Mouse (Mus musculus): ENCODE measurements around the gene Brd4.

Gene Brd4

DNA sequence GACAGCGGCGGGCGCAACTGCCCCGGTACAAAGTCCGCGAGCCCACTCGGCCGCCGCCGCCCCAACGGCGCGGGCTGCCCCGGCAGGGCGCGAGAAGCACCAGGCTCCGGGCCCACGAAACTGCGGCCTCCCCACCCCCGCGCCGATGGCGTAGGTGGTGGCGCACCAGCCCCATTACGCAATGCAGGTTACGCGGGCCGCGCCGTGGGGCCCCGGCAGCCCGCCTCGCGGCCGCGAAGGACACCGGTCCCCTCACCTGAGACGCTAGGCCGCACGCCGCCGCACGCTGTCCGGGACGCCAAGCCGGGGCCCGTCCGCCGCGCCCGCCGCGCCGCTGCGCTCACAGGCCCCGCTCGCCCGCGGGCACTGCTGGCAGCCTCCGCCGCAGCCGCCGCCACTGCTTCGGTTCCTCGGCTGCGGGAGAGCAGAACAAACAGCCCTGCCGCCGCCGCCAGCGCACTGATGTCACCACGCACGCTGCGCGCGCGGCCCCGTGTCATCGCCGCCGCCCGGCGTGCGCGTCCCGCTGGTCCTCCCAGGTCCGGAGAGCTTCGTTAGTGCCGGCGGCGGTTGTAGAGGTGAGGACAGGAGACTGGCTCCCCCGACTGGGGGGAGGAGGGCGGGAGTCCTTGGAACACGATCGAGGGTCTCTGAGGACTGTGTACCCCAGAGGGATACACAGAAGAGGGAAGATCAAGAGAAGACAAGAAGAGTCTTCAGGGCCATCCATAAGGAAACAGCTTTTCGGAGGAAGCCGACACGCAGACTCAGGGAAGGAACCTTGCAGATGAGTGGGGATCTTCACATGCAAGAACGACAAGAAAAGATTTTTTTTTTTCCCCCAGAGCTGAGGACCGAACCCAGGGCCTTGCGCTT lies at the start of gene Brd4:
Gene Brd4 (minus strand): TSS at position 461 of the 876 bp plus-strand sequence.
- peak; percentile 91 for DNase-seq (ENCODE audit: low read depth)

DNA sequence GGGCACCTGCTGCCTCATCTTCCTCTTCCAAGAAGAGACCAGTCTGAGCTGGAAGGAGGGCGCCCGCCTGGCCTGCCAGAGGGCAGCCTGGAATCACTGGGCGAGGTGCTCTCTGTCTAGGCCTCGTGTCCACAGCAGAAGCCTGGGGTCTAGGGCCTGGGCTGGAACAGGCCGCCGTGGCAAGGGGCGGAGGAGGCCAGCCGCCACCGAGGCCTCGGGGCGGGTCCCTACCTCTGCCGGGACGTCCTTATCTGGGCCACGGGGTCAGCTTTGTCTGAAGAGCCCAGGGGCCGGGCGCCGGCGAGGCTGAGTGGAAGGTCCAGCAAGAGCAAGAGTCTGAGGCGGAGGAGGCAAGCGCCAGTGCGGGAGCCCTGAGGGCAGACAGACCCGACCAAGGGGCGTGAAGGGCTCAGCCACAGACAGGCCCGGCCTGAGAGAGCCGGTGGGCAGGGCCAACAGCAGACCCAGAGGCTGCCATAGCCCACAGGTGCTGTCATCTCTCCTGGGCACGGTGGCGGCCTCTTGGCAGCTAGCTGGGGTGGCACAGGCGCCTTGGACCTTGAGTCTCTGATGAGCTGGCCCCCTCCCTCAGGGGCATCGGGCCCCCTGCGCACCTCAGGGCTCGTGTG lies 49.3 kb upstream of the Brd4 start:
- DNase-seq (ENCODE audit: low read depth) = no peak

DNA sequence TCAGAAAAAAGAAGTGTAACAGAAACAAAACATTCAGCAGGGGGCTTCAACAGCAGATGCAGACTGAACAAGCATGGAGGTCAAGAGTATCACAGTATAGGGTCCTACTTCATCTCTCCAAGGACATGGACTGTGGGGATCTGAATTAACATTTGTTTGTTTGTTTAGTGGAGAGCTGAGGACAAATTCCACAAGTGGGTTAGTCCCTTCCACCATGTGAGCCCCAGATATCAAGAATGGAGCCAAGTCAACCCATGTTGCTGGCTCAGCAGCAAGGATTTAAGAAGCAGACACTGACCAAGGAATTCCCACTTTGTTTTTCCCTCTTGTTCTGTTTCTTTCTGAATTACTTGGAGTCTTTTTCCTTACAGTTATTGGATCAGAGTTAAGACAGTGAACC lies 43.0 kb upstream of the Brd4 start:
- DNase-seq (ENCODE audit: low read depth) = no peak

DNA sequence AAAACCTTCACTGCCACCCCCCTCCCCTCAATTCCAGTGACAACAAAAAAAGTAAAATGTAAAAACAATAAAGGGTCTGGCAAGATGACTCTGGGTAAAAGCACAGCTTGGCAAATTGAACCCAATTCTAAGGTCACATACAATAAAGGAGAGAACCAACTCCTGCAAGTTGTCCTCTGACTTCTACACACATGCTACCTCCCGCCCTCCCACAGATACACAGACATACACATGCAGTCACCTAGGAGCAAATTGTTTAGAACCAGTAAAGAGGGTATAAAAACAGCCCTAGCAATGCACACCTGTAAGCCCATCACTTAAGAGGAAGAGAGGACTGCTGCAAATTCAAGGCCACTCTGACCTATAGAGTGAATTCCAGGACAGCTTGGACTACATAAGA lies 38.3 kb upstream of the Brd4 start:
- no peak for DNase-seq (ENCODE audit: low read depth)

DNA sequence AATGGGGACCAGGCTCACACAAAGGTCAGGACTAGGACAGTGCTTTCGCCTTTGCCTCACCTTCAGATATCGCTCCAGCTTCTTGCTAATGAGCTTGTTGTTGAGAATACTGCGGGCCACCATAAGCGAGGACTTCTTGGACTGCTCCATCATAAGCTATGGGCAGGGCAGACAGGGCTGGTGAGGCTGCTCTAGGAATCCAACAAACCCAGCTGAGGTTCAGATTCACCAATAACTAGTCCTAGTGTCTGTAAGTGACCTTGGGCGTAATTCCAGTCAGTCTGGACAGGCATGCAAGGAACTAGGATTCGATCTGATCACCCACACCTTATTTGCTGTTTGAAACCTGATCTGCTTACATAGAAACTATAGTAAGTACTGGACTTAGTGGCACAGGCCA lies 37.3 kb upstream of the Brd4 start:
- no peak for DNase-seq (ENCODE audit: low read depth)

DNA sequence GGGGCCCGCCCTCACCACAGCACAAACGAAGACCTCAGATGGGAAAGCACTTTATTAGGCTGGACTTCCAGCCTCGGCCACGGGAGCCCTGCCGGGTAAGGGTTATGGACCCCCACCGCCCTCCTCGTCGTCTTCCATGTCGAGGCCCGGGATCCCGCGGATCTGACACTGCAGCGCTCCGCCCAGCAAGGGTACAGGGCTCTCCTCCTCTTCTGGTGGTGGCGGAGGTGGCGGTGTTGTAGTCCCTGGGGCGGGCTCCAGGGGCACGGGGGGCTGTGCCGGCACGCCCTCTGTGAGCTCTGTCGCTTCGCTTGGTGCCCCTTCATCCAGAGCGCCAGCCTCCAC lies 36.8 kb upstream of the Brd4 start:
- DNase-seq (ENCODE audit: low read depth) = no peak

DNA sequence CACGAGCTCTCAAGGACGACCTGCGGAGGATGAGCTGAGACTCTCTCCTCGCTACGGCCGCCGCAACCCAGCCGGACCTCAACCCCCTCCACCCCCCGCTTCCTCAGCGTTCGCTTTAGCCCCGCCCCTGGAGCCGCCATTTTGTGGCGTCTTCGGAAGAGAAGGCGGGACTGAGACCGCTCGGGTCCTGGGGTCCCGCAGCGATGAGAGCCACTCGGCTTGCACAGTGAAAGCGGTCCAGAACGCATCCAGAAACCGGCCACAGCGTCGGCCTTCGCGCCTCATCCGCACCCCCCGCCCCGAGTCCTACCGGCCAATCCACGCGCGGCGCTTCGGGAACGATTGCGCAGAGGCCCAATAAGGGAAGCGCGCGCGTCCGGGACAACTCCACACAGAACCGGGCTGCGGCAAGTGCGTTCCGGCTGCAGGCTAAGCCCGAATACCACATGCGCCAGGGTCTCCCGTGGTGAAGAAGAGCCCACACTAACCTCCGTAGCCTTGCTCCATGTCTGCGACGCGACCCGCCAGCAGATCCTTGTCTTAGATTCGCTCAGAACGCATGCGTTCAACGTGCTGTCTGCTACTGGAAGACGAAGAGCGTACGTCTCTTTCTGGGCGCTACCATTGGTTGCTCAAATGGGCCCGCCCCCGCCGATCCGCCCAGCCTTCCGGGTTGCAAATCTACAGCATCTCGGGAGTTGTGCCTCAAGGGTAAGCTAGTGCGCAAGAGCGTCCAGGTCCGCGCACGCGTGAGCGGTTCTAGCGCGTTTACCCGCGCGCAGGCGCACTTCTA lies 36.3 kb upstream of the Brd4 start, which contains the start of gene Akap8:
Gene Akap8 (minus strand): TSS at position 642 of the 793 bp plus-strand sequence.
- peak; percentile 98 for DNase-seq (ENCODE audit: low read depth)

DNA sequence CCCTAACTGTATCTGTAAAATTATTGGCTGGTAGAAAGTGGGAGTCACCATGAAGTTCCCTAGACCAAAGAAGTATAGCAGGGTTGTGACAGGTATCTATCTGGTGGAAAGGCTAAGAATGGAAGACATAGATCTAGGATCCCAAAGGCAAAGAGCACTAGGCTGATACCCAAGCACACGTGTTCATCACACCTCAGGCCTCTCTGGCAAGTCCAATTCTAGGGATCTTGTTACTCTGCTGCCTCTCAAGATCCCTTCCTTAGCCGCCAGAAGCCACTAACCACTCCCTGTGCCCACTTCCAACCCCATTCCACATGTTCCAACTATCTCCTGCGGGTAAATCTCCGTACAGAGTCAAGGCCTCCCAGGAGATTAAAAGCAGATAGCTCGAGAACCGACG lies 35.4 kb upstream of the Brd4 start:
- DNase-seq (ENCODE audit: low read depth) = no peak

DNA sequence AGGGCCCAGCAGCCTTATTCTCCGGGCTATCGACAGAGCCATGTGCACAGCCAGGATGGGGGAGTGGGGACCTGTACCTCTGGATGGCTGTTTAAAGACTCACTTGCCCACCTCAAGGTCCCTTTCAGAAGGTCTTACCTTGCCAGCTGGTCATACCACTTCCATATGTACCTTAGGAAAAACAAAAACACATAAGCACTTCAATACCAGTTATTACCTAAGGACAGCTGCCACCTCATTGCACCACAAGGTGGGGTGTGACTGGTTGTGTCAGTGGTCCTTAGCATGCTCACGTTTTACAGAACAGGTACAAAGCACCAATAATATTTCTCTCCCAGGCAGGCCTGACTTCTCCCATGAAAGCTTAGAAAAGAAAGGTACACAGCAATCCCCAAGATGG lies 33.2 kb upstream of the Brd4 start:
- DNase-seq (ENCODE audit: low read depth) = no peak

DNA sequence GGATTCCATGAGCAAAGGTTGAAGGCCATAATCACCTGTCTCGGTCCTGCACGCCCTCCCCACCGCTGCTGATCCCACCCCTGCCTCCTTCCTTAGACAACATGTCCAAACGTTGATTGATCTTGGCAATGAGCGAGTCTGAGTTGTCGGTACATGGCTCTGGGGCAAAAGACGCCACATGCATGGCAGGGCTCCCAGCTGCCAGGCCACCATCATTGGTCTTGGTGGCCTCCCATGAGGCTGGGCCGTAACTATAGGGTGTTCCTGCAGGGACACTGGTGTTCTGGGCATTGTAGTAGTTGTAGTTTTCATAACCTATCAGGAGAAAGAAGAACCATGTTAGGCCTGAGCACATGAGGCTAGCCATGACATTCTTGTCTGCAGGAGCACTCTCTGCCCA lies 32.5 kb upstream of the Brd4 start:
- DNase-seq (ENCODE audit: low read depth) = no peak

DNA sequence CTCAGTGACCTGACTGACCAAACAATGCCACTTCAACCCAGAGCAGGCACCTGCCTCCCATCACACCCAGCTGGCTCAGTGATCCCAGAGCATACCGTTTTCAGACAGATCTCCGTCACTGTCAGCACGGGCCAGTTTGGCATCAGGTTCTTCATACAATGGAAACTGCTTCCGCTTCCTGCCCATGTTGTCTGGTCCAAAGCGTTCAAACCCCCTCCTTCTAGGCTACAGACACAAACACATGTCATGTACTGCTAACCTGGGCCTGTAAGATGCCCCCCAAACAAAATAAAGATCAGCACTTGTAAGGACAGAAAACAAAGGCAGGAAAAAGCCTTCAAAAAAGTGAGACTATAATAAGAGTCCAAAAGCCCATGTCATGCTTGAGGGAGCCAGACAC lies 31.0 kb upstream of the Brd4 start:
- DNase-seq (ENCODE audit: low read depth) = no peak

DNA sequence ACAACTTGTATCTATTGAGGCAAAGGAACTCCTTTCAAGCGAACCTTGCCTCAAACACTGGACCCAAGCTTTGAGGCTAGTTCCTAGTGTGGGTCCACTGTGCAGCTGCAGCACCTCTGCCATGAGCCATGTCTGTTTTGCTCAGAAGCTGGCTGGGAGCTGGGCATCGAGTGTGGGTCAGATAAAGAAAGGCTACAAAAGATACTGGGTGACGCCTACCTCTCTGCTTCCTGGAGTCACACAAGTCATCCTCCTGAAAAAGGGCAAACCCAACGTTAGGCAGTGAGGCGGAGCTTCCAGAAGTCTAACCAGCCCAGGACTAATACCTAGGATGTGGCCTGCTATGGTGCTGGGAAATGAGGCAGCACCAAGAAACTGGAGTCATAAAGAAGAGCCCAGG lies 29.4 kb upstream of the Brd4 start:
- no peak for DNase-seq (ENCODE audit: low read depth)

DNA sequence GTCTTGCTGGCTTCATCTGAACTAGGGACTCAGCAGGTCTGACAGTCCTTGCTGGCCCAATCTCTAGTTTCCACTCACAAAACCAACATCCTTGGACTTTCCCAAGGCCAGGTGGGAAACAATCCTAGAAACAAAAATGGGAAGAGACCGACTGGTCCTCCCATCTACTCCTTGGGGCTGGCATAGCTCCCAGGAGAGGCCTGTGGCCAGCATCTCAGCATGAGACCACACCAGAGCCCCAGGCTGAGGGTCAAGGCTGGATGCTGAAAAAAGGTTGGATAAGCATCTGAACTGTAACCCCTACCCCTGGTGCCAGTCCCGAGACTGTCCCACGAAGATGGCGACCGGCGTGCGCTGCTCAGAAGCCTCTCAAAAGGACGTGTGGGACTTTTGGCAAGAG lies 28.3 kb upstream of the Brd4 start:
- DNase-seq (ENCODE audit: low read depth) = no peak

DNA sequence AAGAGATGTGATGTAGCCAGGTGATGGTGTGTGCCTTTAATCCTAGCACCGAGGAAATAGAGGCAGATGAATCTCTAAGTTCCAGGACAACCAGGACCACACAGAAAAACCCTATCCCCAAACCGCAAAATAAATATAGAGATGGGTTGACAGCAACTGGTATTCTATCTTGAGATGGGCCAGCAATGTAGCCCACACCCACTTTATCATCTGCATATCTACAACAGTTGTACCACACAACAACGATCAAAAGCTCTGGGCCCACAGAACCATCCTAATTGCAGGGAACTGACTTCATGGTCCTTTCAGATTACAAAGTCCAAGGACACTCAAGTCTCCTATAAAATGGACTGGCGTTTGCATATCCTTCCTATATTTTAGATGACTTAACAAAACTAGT lies 23.4 kb upstream of the Brd4 start:
- no peak for DNase-seq (ENCODE audit: low read depth)

DNA sequence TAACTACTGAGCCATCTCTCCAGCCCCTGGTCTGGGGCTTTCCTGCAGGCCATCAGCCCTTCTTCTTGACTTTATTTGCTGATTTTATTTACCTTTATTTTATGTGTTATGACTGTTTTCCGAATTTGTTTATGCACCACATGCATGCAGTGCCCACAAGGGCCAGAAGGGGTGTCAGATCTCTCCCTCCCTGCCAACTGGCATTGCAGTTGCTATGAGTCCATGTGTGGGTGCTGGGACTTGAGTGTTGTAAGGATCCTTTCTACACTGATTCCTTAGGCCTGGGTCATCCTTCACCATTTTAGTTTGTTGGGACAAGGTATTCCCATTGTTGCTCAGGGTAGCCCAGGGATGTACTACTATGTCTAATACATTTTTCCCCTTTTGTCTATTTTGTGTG lies 13.6 kb upstream of the Brd4 start:
- DNase-seq (ENCODE audit: low read depth) = no peak

DNA sequence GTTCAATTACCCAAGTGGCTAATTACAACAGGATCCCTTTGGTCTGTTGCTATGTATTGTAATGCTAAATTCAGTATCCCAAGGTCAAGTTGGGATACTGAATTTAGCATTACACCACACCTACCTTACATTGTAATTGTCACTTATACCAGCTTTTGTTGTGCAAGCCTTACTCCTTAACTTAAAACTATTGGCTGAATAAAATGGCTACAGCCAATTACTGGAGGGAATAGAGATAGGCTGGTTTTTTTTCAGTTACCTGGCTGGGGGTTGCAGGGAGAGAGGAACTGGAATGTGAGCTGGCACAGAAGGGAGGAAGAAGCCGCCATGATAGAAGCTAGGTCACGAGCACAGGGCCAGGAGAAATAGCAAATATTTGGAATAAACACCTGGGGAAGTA lies 11.4 kb upstream of the Brd4 start:
- no peak for DNase-seq (ENCODE audit: low read depth)

DNA sequence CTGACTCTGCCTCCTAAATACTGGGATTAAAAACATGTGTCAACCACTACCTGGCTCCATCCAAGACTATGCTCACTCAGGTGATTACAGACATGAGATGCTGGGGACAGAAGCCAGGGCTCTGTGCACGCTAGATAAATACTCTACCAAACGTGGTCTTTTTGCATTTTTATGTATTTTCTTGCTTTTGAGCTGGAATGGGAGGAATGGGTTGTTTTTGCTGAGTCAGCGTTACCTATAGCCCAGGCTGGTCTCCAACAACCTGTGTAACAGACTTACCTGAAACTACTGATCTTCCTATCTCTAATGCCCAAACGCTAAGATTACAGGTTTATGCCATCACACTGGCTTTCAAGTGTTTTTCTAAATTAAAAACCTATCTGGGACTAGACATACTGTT lies 10.6 kb upstream of the Brd4 start:
- no peak for DNase-seq (ENCODE audit: low read depth)

DNA sequence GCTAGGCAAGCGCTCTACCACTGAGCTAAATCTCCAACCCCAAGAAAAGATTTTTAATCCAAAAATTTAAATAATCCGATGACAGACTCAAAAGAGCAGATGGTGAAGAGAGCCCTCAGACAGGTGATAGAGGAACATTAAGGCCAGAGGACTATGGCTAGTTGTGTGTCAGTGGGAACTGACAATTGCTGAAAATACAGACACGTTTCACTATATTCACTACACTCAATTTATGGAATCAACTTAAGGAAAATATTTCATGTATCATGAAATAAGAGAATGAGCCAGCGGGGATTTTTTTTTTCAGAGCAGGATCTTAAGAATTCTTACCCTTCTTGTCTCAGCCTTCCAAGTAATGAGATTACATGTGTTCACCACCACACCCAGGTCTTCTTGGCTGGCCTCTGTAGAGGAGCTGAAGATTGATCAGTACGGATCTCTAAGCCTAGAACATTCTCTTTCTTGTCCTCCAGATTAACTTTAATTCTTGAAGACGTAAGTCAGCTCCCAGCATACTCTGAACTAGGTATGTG lies 682 bp upstream of the Brd4 start:
- peak; percentile 28 for DNase-seq (ENCODE audit: low read depth)

DNA sequence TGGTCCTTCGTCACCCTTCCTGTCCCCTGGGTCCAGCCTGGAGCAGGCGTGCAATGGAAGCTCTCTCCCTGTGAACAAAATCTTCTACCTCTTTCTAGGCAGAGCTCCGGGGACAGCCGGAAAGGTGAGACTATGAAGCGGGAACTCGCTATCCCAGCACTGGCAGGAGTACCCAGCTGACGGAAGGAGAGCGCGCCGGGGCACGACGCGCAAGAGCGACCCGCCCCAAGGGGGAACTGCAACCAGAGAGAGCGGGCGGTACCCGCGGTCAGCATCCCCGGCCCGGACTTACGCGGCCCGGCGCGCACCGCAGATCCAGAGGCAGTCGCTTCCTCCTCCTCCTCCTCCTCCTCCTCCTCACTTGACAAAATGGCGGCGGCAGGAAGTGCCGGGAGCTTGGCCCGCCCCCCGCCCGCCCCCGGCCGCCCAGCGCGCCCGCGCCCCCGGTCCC lies 726 bp downstream of the Brd4 start:
- peak; percentile 82 for DNase-seq (ENCODE audit: low read depth)

DNA sequence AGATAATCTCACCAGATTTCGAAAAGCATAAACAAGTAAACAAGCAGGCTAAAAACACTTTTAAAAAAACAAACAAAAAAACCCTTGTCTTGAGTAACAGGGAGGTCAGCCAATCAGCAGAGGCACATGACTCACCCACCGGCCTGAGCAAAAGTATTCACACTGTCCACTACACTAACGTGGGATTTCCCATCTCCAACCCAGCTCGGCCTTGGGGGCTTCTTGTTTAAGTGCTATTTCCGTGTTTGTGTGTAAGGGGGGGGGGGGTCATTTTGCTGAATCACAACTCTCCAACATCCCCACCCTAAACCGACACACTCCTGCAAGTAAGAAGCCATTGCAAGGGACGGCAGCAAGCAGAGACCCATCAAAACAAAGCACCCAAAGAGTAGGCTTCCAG lies 1.2 kb downstream of the Brd4 start:
- DNase-seq (ENCODE audit: low read depth) = peak; percentile 40

DNA sequence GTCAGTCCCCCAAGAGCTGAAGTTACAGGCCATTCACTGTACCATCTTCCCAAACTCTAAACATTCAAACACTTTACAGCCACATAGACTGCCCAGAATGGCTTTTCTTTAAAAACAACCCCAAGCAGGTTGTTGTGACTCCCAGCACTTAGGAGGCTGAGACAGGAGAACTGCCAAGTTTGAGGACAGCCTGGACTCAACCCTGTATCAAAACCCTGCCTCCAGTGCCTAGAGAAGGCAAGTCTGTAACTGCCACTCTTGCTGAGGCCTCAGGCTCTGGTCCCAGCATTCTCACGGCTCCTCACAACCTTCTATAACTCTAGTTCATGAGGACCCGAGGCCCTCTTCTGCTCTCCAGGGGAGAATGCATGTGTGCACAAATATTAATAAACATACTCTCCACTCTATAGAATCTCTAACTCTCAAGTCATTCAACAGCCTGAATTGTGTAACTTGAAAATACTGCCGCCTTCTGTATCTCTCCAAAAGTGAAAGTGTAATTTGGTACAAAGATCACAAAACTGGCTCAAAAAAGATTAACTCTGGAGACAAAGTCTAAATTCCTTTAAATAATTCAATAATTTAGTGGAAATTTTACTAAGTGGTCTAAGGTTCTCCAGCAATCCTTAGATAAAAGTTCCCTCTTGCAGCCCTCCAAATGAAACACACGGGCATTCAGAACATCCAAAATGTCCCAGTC lies 2.8 kb downstream of the Brd4 start:
- DNase-seq (ENCODE audit: low read depth) = peak; percentile 43

DNA sequence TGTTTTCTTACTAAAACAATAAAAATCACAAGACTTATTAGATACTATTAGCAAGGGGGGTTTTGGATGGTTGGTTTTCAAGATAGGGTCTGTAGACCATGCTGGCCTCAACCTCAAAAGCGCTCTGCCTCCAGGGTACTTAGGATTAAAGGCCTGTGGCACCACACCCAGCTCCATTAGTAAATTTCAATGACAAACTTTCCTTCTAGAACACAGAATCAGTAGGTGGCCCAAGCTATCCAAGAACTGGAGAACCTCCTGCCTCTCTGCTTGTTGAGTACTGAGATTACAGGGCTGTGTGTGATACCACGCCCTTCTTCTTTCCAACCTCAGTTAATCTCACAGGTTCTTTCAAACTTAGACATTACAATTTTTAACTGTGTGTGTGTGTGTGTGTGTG lies 3.4 kb downstream of the Brd4 start:
- DNase-seq (ENCODE audit: low read depth) = no peak

Data from naive thymus-derived CD4-positive, alpha-beta T cell, adult 2 months (primary cell).